Mouse (Mus musculus) liver, adult 2 months (tissue): ENCODE data around the gene Spats1. TPM values are rescaled to one million over a fixed set of nuclear protein-coding genes. Genes with fewer than 3 reads are reported as not detected.

Source experiments
- DNase-seq: peaks from one replicate; pipeline ENCODE4 v3.0.0-alpha.2; 2011; ENCODE audit warnings: low read depth, low spot score; ENCODE audit errors: extremely low read depth
- H3K27ac ChIP-seq: fragments of 200-500 bp; replicated peaks from 2 replicates; pipeline ENCODE4 v1.5.1; 2012; ENCODE audit warnings: low read depth, mild to moderate bottlenecking, control low read depth, inconsistent platforms, low read length; ENCODE audit not compliant: insufficient read depth
- H3K27me3 ChIP-seq: fragments of 200-500 bp; 2 replicates; pipeline ENCODE4 v1.6.1; 2012; ENCODE audit warnings: mild to moderate bottlenecking, moderate library complexity, low read length, inconsistent platforms; ENCODE audit not compliant: control insufficient read depth, insufficient read depth
- H3K36me3 ChIP-seq: fragments of 200-500 bp; 2 replicates; pipeline ENCODE4 v1.6.1; 2012; ENCODE audit warnings: low read length, inconsistent platforms; ENCODE audit not compliant: control insufficient read depth, insufficient read depth
- H3K4me1 ChIP-seq: fragments of 200-500 bp; 2 replicates; pipeline ENCODE4 v1.6.1; 2011; ENCODE audit warnings: low read length; ENCODE audit not compliant: control insufficient read depth, insufficient read depth
- H3K4me3 ChIP-seq: fragments of 200-500 bp; 2 replicates; pipeline ENCODE4 v1.5.1; 2011; ENCODE audit warnings: low read depth, mild to moderate bottlenecking, control low read depth, low read length, moderate library complexity; ENCODE audit not compliant: insufficient read depth
- H3K79me2 ChIP-seq: fragments of 200-500 bp; 2 replicates; pipeline ENCODE4 v1.6.1; 2012; ENCODE audit warnings: inconsistent platforms, mild to moderate bottlenecking, low read length, moderate library complexity; ENCODE audit not compliant: control insufficient read depth, insufficient read depth
- H3K9ac ChIP-seq: fragments of 200-500 bp; 2 replicates; pipeline ENCODE4 v1.6.1; 2012; ENCODE audit warnings: low read depth, mild to moderate bottlenecking, control low read depth, inconsistent platforms, low read length
- CTCF ChIP-seq: fragments of 200-500 bp; IDR thresholded peaks from 2 replicates; pipeline ENCODE4 v1.5.1; 2011; ENCODE audit warnings: low read depth, low read length, control low read depth
- POLR2A ChIP-seq: fragments of 200-500 bp; IDR thresholded peaks from 2 replicates; pipeline ENCODE4 v1.6.1; 2011; ENCODE audit warnings: low read length, control low read depth; ENCODE audit not compliant: insufficient read depth; ENCODE audit errors: extremely low read depth
- WGBS: fragments of 180-500 bp; shearing (Covaris S2); methylation state at CpG from one replicate; pipeline ENCODE4 v1.1.7; 2018; 5-methylcytosine and 5-hydroxymethylcytosine counted together
- polyA plus RNA-seq: library from polyadenylated mRNA; depleted of rRNA; stranded (reverse); fragments of >200 nt; gene quantifications from 2 replicates; pipeline ENCODE4 v1.2.3, GENCODE M21; 2012; rRNA removed
- total RNA-seq: library from RNA; depleted of rRNA; stranded (reverse); fragments of >200 nt; gene quantifications from 2 replicates; pipeline ENCODE4 v1.2.3, GENCODE M21; 2014; rRNA removed

Spats1 gene
- total RNA-seq: not detected in 2 replicates
- polyA plus RNA-seq: not detected in 2 replicates

DNA sequence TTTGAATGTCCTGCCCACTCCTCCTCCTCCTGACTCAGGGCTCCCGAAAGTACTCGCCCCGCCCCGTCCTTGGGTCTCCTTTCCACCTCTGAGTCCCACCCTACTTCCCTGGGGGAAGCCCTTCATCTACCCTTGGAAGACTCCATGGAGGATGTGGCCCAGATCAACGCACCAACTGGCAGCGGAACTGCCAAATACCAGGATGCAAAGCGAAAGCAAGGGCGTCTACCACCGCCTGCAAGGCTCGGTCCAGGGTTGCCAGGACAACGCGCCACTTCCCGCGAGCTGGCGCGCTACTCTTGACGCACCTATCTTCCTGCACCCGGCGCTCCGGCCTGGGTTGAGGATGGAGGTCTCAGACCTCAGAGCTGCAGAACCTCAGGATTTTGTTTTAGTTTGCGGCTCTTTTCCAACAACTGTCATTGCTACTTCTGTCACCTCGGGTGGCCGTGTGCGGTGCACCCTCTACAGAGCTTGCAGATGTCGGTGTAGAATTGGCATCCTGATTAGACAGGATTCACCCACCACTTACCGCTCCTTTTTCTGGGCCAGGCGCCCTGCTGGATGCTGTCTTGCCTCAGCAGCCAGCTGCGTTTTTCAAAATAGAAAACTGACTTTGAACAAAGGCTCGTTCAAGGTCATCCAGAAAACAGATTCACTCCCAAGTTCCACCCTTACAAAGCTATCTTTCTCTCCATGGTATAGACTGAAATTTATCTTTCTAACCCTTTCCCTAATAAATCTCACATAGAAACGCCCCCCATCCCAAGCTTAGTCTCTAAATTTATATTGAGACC, at the start of gene Spats1:
Spats1 (minus strand) TSS at position 747 of the 797 bp plus-strand sequence.
- Histone ChIP-seq H3K4me3 (no peak within 1 kb of the TSS), H3K27ac (no peak within 1 kb of the TSS), H3K27me3 (no peaks in the 10 kb centered on the region), H3K9ac (no peak within 1 kb of the TSS), H3K36me3 (no peaks in the 10 kb centered on the region), H3K79me2 (no peaks in the 10 kb centered on the region), H3K4me1 (no peaks in the 10 kb centered on the region)
- DNase-seq: no peak
- TF ChIP-seq CTCF: no peak
- TF ChIP-seq POLR2A: no peak
- 6% methylated on average over 30 of the region's 30 CpGs for WGBS

DNA sequence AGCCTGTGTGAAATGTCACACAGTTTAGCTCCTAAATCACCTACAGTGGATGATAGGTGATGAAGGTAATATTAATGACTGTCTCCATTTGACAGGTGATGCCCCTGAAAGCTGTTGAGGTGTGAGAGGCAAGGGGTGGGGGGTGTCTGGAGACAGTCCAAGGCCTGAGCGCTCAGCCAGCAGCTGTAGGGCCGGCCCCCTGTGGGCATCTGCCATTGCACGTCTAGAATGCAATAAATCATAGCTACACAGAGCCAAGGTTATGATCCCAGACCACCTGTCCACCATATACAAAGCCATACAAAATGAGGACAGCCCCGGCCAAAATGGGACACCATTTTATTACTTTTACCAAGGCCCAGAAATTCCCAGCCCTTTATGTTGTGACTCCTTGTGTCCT, 49.7 kb upstream of the Spats1 start:
- H3K79me2 ChIP-seq: no peaks in the 10 kb centered on the region
- no peak for TF ChIP-seq CTCF
- no peak for TF ChIP-seq POLR2A
- no peaks in the 10 kb centered on the region for H3K4me1 ChIP-seq
- no peaks in the 10 kb centered on the region for H3K36me3 ChIP-seq
- WGBS: 79% methylated on average over 4 of the region's 4 CpGs
- no peaks in the 10 kb centered on the region; the same call in 1 of the 2 replicates for H3K27me3 ChIP-seq
- no peak overlapping the region for H3K27ac ChIP-seq
- no peak overlapping the region for H3K4me3 ChIP-seq
- no peak for DNase-seq
- no peak overlapping the region for H3K9ac ChIP-seq

DNA sequence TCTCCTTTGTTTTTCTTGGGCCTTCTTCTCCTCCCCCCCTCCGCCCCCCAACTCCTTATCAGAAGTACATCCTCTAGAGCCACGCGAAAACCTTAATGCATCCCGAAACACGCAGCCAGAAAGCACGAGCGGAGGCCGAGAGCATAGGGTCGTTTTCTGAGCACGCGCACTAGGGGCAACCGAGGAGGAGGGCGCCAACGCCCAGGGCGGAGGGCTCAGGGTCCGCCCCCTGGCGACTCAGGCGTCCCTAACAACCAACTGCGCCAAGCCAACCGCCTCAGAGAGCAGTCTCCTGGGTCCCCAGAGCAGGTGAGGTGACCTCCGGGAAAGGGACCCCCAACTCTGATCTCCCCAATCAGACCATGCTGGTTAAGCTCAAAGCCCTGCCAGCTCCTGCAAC, 48.0 kb upstream of the Spats1 start, which contains the start of gene Tcte1:
Tcte1 (plus strand) TSS at position 172 of the 400 bp plus-strand sequence.
- TF ChIP-seq POLR2A (no peak), CTCF (no peak)
- H3K4me3 ChIP-seq: no peak within 1 kb of the TSS
- WGBS: 12% methylated on average over 21 of the region's 21 CpGs

GRCm38 (mm10) chr17:45520136-45520535, 44.9 kb upstream of the Spats1 start:
- H3K36me3 ChIP-seq: no peaks in the 10 kb centered on the region
- TF ChIP-seq CTCF (no peak), POLR2A (no peak)
- WGBS: 93% methylated on average over 11 of the region's 11 CpGs

More for the DNA sequence above, 48.0 kb upstream of the Spats1 start, which contains the start of gene Tcte1:
- Histone ChIP-seq H3K79me2 (no peaks in the 10 kb centered on the region), H3K4me1 (no peaks in the 10 kb centered on the region), H3K27ac (no peak within 1 kb of the TSS), H3K36me3 (no peaks in the 10 kb centered on the region), H3K9ac (no peak within 1 kb of the TSS), H3K27me3 (no peaks in the 10 kb centered on the region; the same call in 1 of the 2 replicates)
- no peak for DNase-seq

DNA sequence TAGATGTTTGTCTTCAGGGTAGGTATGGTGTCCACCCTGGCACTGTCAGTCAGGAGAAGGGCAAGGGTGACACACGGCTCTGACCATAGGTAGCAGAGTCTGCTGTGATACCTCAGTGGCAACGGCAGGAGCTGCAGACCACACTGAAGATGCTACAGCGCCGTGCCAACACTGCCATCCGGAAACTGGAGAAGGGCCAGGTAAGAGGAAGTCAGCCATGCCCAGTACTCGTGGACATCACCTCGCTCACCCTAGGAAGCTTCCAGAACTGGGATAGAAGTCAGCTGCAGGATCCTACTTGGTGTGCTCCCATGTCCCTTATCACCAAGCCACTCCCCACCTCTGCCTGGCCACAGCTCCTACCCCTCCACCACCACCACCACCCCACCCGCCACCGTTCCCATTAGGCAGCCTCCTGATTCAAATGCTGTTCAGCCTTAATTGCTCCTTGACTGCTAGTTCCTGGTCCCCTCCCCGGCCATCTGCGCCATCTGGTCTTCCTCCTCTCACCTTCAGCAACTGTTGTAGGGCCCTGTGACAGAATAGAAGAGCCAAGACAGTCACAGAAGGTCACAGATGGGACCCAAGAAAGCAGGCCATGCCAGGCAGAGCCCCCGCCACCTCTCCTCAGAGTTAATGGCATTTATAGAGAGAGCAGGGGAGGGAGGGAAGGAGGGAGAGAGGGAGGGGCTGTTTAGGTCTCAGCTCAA, 43.7 kb upstream of the Spats1 start:
- DNase-seq: no peak
- H3K27me3 ChIP-seq: no peaks in the 10 kb centered on the region; the same call in 1 of the 2 replicates

More at GRCm38 (mm10) chr17:45520136-45520535, 44.9 kb upstream of the Spats1 start:
- H3K79me2 ChIP-seq: no peaks in the 10 kb centered on the region
- H3K4me3 ChIP-seq: no peak overlapping the region
- no peak for DNase-seq
- H3K27ac ChIP-seq: no peak overlapping the region
- H3K27me3 ChIP-seq: no peaks in the 10 kb centered on the region; the same call in 1 of the 2 replicates
- H3K9ac ChIP-seq: no peak overlapping the region
- no peaks in the 10 kb centered on the region for H3K4me1 ChIP-seq

More for the DNA sequence above, 43.7 kb upstream of the Spats1 start:
- Histone ChIP-seq H3K36me3 (no peaks in the 10 kb centered on the region), H3K9ac (no peak overlapping the region), H3K4me1 (peaks cover 3% of the 10 kb centered on the region), H3K79me2 (no peaks in the 10 kb centered on the region), H3K27ac (no peak overlapping the region), H3K4me3 (no peak overlapping the region)
- WGBS: 92% methylated on average over 12 of the region's 12 CpGs
- no peak for TF ChIP-seq CTCF
- TF ChIP-seq POLR2A: no peak
